Mouse (Mus musculus): Measurements from ENCODE around the gene Cdc42bpa. TPM values are rescaled to one million over a fixed set of nuclear protein-coding genes. Genes with fewer than 3 reads are reported as not detected.
A peak's percentile ranks its signal among the peaks of the same experiment; 100 is the strongest.

The Cdc42bpa gene
- polyA plus RNA-seq, 2 experiments: 8.1 to 9.1 TPM

- no peaks in the 10 kb centered on the region for H3K4me1 ChIP-seq (replicated peaks; ENCODE audit: control insufficient read depth in 2 of 2, insufficient read depth in 2 of 2, low read length in 1 of 2)
- no peak for DNase-seq (ENCODE audit: low read depth in 3 of 3, low spot score in 3 of 3)
Observed at GRCm38 (mm10) chr1:179923661-179924405, 36.4 kb upstream of the Cdc42bpa start.

GRCm38 (mm10) chr1:179926240-179926639 is 34.0 kb upstream of the Cdc42bpa start:
- no peaks in the 10 kb centered on the region for H3K27me3 ChIP-seq (ENCODE audit: control insufficient read depth, insufficient read depth, low read length)
- no peak overlapping the region for H3K27ac ChIP-seq
- no peak overlapping the region for H3K4me3 ChIP-seq (ENCODE audit: insufficient read depth in 1 of 2, low read depth in 2 of 2, low read length in 2 of 2)
- no peak overlapping the region for H3K4me2 ChIP-seq (ENCODE audit: low read depth)
- no peaks in the 10 kb centered on the region for H3K36me3 ChIP-seq (replicated peaks; ENCODE audit: control insufficient read depth, insufficient read depth, low read depth)
- DNase-seq (ENCODE audit: low read depth in 3 of 3, low spot score in 3 of 3): no peak
- TF ChIP-seq CTCF (IDR thresholded peaks at IDR 0.05; ENCODE audit: low read depth) (no peak), EP300 (IDR thresholded peaks at IDR 0.05; ENCODE audit: low read depth) (no peak)
- WGBS (ENCODE audit: insufficient replicate concordance): 74% methylated on average over 6 of the region's 6 CpGs
- no peak overlapping the region for H3K9ac ChIP-seq (replicated peaks)
- no peaks in the 10 kb centered on the region; a peak in 1 of 4 replicates for H3K4me1 ChIP-seq (replicated peaks; ENCODE audit: control insufficient read depth in 2 of 2, insufficient read depth in 2 of 2, low read length in 1 of 2)
- no peak for ATAC-seq (ENCODE audit: insufficient read depth)
- no peaks in the 10 kb centered on the region for H3K9me3 ChIP-seq (ENCODE audit: control insufficient read depth, low read length)

More at GRCm38 (mm10) chr1:179923661-179924405, 36.4 kb upstream of the Cdc42bpa start:
- no peak for TF ChIP-seq CTCF (IDR thresholded peaks at IDR 0.05; ENCODE audit: low read depth)
- no peak for TF ChIP-seq EP300 (IDR thresholded peaks at IDR 0.05; ENCODE audit: low read depth)
- ATAC-seq (ENCODE audit: insufficient read depth): no peak
- H3K36me3 ChIP-seq (replicated peaks; ENCODE audit: control insufficient read depth, insufficient read depth, low read depth): no peaks in the 10 kb centered on the region
- H3K9me3 ChIP-seq (ENCODE audit: control insufficient read depth, low read length): no peaks in the 10 kb centered on the region
- H3K27ac ChIP-seq: no peak overlapping the region
- no peak overlapping the region for H3K9ac ChIP-seq (replicated peaks)
- no peak overlapping the region for H3K4me3 ChIP-seq (ENCODE audit: insufficient read depth in 1 of 2, low read depth in 2 of 2, low read length in 2 of 2)
- no peak overlapping the region for H3K4me2 ChIP-seq (ENCODE audit: low read depth)
- WGBS (ENCODE audit: insufficient replicate concordance): 53% methylated on average over 10 of the region's 10 CpGs
- H3K27me3 ChIP-seq (ENCODE audit: control insufficient read depth, insufficient read depth, low read length): no peaks in the 10 kb centered on the region

DNA sequence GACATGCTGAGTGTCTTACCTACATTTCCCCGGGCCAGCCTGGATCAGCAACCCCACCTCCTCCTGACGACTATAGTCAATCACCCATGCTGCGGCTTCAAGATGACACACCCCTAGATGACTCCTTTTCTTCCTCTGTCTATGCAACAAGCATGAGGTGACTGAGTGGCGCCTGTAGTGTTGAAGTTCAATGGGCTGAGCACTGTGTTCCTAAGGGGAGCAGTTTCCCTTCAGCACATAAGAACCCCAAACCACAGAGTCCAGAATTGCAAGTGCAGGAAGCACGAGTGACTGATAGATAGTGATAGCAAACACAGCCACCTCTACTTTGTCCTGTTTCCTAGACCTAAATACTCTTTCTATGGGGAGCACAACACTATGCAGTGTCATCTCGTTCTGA is 33.2 kb upstream of the Cdc42bpa start:
- H3K4me2 ChIP-seq (ENCODE audit: low read depth): no peak overlapping the region
- no peak for DNase-seq (ENCODE audit: low read depth in 3 of 3, low spot score in 3 of 3)
- WGBS (ENCODE audit: insufficient replicate concordance): 39% methylated on average over 6 of the region's 6 CpGs
- ATAC-seq (ENCODE audit: insufficient read depth): no peak
- H3K27me3 ChIP-seq (ENCODE audit: control insufficient read depth, insufficient read depth, low read length): no peaks in the 10 kb centered on the region
- H3K4me3 ChIP-seq (ENCODE audit: insufficient read depth in 1 of 2, low read depth in 2 of 2, low read length in 2 of 2): no peak overlapping the region
- no peak overlapping the region for H3K9ac ChIP-seq (replicated peaks)
- no peaks in the 10 kb centered on the region for H3K9me3 ChIP-seq (ENCODE audit: control insufficient read depth, low read length)
- H3K27ac ChIP-seq: no peak overlapping the region
- TF ChIP-seq EP300 (IDR thresholded peaks at IDR 0.05; ENCODE audit: low read depth): no peak
- TF ChIP-seq CTCF (IDR thresholded peaks at IDR 0.05; ENCODE audit: low read depth): no peak
- no peaks in the 10 kb centered on the region for H3K36me3 ChIP-seq (replicated peaks; ENCODE audit: control insufficient read depth, insufficient read depth, low read depth)
- H3K4me1 ChIP-seq (replicated peaks; ENCODE audit: control insufficient read depth in 2 of 2, insufficient read depth in 2 of 2, low read length in 1 of 2): no peaks in the 10 kb centered on the region; a peak in 1 of 4 replicates

GRCm38 (mm10) chr1:179928822-179929221 is 31.4 kb upstream of the Cdc42bpa start:
- DNase-seq (ENCODE audit: low read depth in 3 of 3, low spot score in 3 of 3): no peak
- 52% methylated on average over 7 of the region's 7 CpGs for WGBS (ENCODE audit: insufficient replicate concordance)

GRCm38 (mm10) chr1:179931247-179931646 is 29.0 kb upstream of the Cdc42bpa start:
- TF ChIP-seq CTCF (IDR thresholded peaks at IDR 0.05; ENCODE audit: low read depth) (no peak), EP300 (IDR thresholded peaks at IDR 0.05; ENCODE audit: low read depth) (no peak)
- no peaks in the 10 kb centered on the region for H3K27me3 ChIP-seq (ENCODE audit: control insufficient read depth, insufficient read depth, low read length)
- 73% methylated on average over 3 of the region's 3 CpGs for WGBS (ENCODE audit: insufficient replicate concordance)
- H3K4me1 ChIP-seq (replicated peaks; ENCODE audit: control insufficient read depth in 2 of 2, insufficient read depth in 2 of 2, low read length in 1 of 2): no peaks in the 10 kb centered on the region; a peak in 1 of 4 replicates
- no peak overlapping the region for H3K4me3 ChIP-seq (ENCODE audit: insufficient read depth in 1 of 2, low read depth in 2 of 2, low read length in 2 of 2)
- H3K27ac ChIP-seq: no peak overlapping the region
- ATAC-seq (ENCODE audit: insufficient read depth) (no peak), DNase-seq (ENCODE audit: low read depth in 3 of 3, low spot score in 3 of 3) (no peak)
- no peak overlapping the region for H3K9ac ChIP-seq (replicated peaks)
- no peak overlapping the region for H3K4me2 ChIP-seq (ENCODE audit: low read depth)
- no peaks in the 10 kb centered on the region for H3K36me3 ChIP-seq (replicated peaks; ENCODE audit: control insufficient read depth, insufficient read depth, low read depth)
- no peaks in the 10 kb centered on the region for H3K9me3 ChIP-seq (ENCODE audit: control insufficient read depth, low read length)

More at GRCm38 (mm10) chr1:179928822-179929221, 31.4 kb upstream of the Cdc42bpa start:
- H3K4me1 ChIP-seq (replicated peaks; ENCODE audit: control insufficient read depth in 2 of 2, insufficient read depth in 2 of 2, low read length in 1 of 2): no peaks in the 10 kb centered on the region; a peak in 1 of 4 replicates
- H3K9ac ChIP-seq (replicated peaks): no peak overlapping the region
- no peak overlapping the region for H3K27ac ChIP-seq
- H3K9me3 ChIP-seq (ENCODE audit: control insufficient read depth, low read length): no peaks in the 10 kb centered on the region
- no peak overlapping the region for H3K4me3 ChIP-seq (ENCODE audit: insufficient read depth in 1 of 2, low read depth in 2 of 2, low read length in 2 of 2)
- no peaks in the 10 kb centered on the region for H3K36me3 ChIP-seq (replicated peaks; ENCODE audit: control insufficient read depth, insufficient read depth, low read depth)
- no peaks in the 10 kb centered on the region for H3K27me3 ChIP-seq (ENCODE audit: control insufficient read depth, insufficient read depth, low read length)
- ATAC-seq (ENCODE audit: insufficient read depth): no peak
- H3K4me2 ChIP-seq (ENCODE audit: low read depth): no peak overlapping the region
- TF ChIP-seq EP300 (IDR thresholded peaks at IDR 0.05; ENCODE audit: low read depth) (no peak), CTCF (IDR thresholded peaks at IDR 0.05; ENCODE audit: low read depth) (peak; percentile 72)
